8 mouse cellular contexts compared by ENCODE assay signal in genomic region chr11:90170014-90170320, GRCm38 (mm10). TPM values are rescaled to one million over a fixed set of nuclear protein-coding genes. Genes with fewer than 3 reads are reported as not detected.
DNase-seq lines count a peak whose midpoint lies in the region; ATAC-seq and TF ChIP-seq lines count a peak whose summit lies in the region.

No protein-coding gene starts in this region.

- H3K27ac ChIP-seq in intestine, postnatal 0 days (ENCODE audit: low read depth, low read length) = no peak overlapping the region
- H3K27ac ChIP-seq in limb, embryonic 12.5 days = no peak overlapping the region
- no peak overlapping the region for H3K27ac ChIP-seq in midbrain, embryonic 13.5 days
- H3K27ac ChIP-seq in stomach, embryonic 16.5 days (ENCODE audit: low read length) = no peak overlapping the region

- H3K27me3 ChIP-seq in intestine, postnatal 0 days (replicated peaks; ENCODE audit: control insufficient read depth, insufficient read depth, low read length) = no peaks in the 10 kb centered on the region
- H3K27me3 ChIP-seq in limb, embryonic 12.5 days = no peaks in the 10 kb centered on the region
- H3K27me3 ChIP-seq in midbrain, embryonic 13.5 days = no peaks in the 10 kb centered on the region
- H3K27me3 ChIP-seq in stomach, embryonic 16.5 days (ENCODE audit: control insufficient read depth, insufficient read depth, low read length) = no peaks in the 10 kb centered on the region

- 0% methylated on average over 7 of the region's 7 CpGs for WGBS in intestine, postnatal 0 days
- whole genome bisulfite sequencing in limb, embryonic 12.5 days = under 1% methylated on average over 7 of the region's 7 CpGs
- 1% methylated on average over 7 of the region's 7 CpGs for WGBS in midbrain, embryonic 13.5 days
- 1% methylated on average over 7 of the region's 7 CpGs for WGBS in stomach, embryonic 16.5 days

- H3K9ac ChIP-seq in intestine, postnatal 0 days (ENCODE audit: low read depth, low read length) = no peak overlapping the region
- no peak overlapping the region for H3K9ac ChIP-seq in limb, embryonic 12.5 days (replicated peaks)
- H3K9ac ChIP-seq in midbrain, embryonic 13.5 days (replicated peaks) = no peak overlapping the region
- peak overlapping the region; percentile 6 for H3K9ac ChIP-seq in stomach, embryonic 16.5 days (ENCODE audit: low read length)

- H3K36me3 ChIP-seq in intestine, postnatal 0 days (ENCODE audit: control insufficient read depth, insufficient read depth) = no peaks in the 10 kb centered on the region
- H3K36me3 ChIP-seq in limb, embryonic 12.5 days = no peaks in the 10 kb centered on the region
- H3K36me3 ChIP-seq in midbrain, embryonic 13.5 days = no peaks in the 10 kb centered on the region
- no peaks in the 10 kb centered on the region for H3K36me3 ChIP-seq in stomach, embryonic 16.5 days (ENCODE audit: control insufficient read depth, insufficient read depth, low read length)

- no peaks in the 10 kb centered on the region for H3K9me3 ChIP-seq in intestine, postnatal 0 days (ENCODE audit: control insufficient read depth)
- H3K9me3 ChIP-seq in limb, embryonic 12.5 days = no peaks in the 10 kb centered on the region
- no peaks in the 10 kb centered on the region for H3K9me3 ChIP-seq in midbrain, embryonic 13.5 days
- H3K9me3 ChIP-seq in stomach, embryonic 16.5 days (replicated peaks; ENCODE audit: control insufficient read depth, low read length) = no peaks in the 10 kb centered on the region

- peak overlapping the region; percentile 47 for H3K4me2 ChIP-seq in intestine, postnatal 0 days (replicated peaks; ENCODE audit: low read depth)
- H3K4me2 ChIP-seq in limb, embryonic 12.5 days = peak overlapping the region; percentile 50
- H3K4me2 ChIP-seq in midbrain, embryonic 13.5 days (replicated peaks) = peak overlapping the region; percentile 45
- H3K4me2 ChIP-seq in stomach, embryonic 16.5 days (ENCODE audit: low read depth, low read length) = peak overlapping the region; percentile 47

- peak; percentile 4 for DNase-seq in thymus, postnatal 14 days
- DNase-seq in thymus, adult 18-20 months = no peak
- peak; percentile 41 to 49 for DNase-seq in cerebellum, postnatal 36 days
- DNase-seq in gastrocnemius, postnatal 14 days = peak; percentile 39

- intact Hi-C loops in gastrocnemius, postnatal 14 days (cut with DNase I; ENCODE audit: low total_unique reads) = loop anchor here (2.0 to 5.0 kb wide), 2 partner anchors 153 to 183 kb away; no protein-coding TSS in a partner anchor

- no peaks in the 10 kb centered on the region for H3K4me1 ChIP-seq in intestine, postnatal 0 days (replicated peaks; ENCODE audit: control insufficient read depth, insufficient read depth, low read length)
- no peaks in the 10 kb centered on the region for H3K4me1 ChIP-seq in limb, embryonic 12.5 days (replicated peaks)
- H3K4me1 ChIP-seq in midbrain, embryonic 13.5 days (replicated peaks) = no peaks in the 10 kb centered on the region
- H3K4me1 ChIP-seq in stomach, embryonic 16.5 days (ENCODE audit: control insufficient read depth, insufficient read depth, low read length) = no peaks in the 10 kb centered on the region

- 0 out of 2 replicates have a peak overlapping the region, but pooled peaks have one; percentile 9 for H3K4me3 ChIP-seq in intestine, postnatal 0 days (ENCODE audit: low read depth, low read length)
- H3K4me3 ChIP-seq in limb, embryonic 12.5 days (replicated peaks) = peak overlapping the region; percentile 23; the same call in 1 of the 2 replicates
- peak overlapping the region; percentile 26 for H3K4me3 ChIP-seq in midbrain, embryonic 13.5 days (replicated peaks)
- H3K4me3 ChIP-seq in stomach, embryonic 16.5 days (replicated peaks; ENCODE audit: low read length) = peak overlapping the region; percentile 24

- TF ChIP-seq CTCF in intestine, postnatal 0 days (IDR thresholded peaks at IDR 0.05; ENCODE audit: low read depth) = peak; percentile 99

- ATAC-seq in intestine, postnatal 0 days = peak; percentile 57
- 0 out of 2 replicates have a peak, but pooled peaks have one; percentile 63 for ATAC-seq in limb, embryonic 12.5 days (ENCODE audit: insufficient number of reproducible peaks, insufficient read depth, low FRiP score, low TSS enrichment, low read depth)
- ATAC-seq in midbrain, embryonic 13.5 days = peak; percentile 90
- ATAC-seq in stomach, embryonic 16.5 days (ENCODE audit: insufficient read depth, low FRiP score) = peak; percentile 62; the same call in 1 of the 2 replicates

RNA-seq across cellular contexts. Expression of gene Gm45716, which starts 17.5 kb away (rescaled TPM):
- 1 to 10 TPM; 1.9 to 2.4 TPM for total RNA-seq in gastrocnemius, postnatal 14 days (2021)
- polyA plus RNA-seq in intestine, postnatal 0 days (2015; fragmentation: Nextera tagmentation; extraction: Ambion mirVana) = 23.9 and 25.4 TPM in 2 replicates
- polyA plus RNA-seq in limb, embryonic 12.5 days (2016; fragmentation: Nextera tagmentation; extraction: Ambion mirVana) = 11.9 and 12.1 TPM in 2 replicates
- polyA plus RNA-seq in midbrain, embryonic 13.5 days (2015; fragmentation: Nextera tagmentation; extraction: Ambion mirVana) = 25.4 and 25.5 TPM in 2 replicates
- polyA plus RNA-seq in stomach, embryonic 16.5 days (2015; fragmentation: Nextera tagmentation; extraction: Ambion mirVana) = 5.6 and 9.8 TPM in 2 replicates

Comparison
In these comparisons a context has a peak if more than half of its experiments do, and no peak if none do; other contexts are left out.
1. DNase-seq: peak in thymus, postnatal 14 days (single experiment), cerebellum, postnatal 36 days (2 of 2) and gastrocnemius, postnatal 14 days (single experiment); none in thymus, adult 18-20 months (0 of 2).
2. Peak in every context shown above with its lines, with median percentiles within 50 percentile points of each other: ATAC-seq, H3K4me2 ChIP-seq and H3K4me3 ChIP-seq.